Mouse (Mus musculus) midbrain, embryonic 13.5 days (tissue): ENCODE results near the gene Kcnk3. TPM values are rescaled to one million over a fixed set of nuclear protein-coding genes. Genes with fewer than 3 reads are reported as not detected.

Source experiments
- ATAC-seq: fragments of 200-750 bp; cut with Nextera tagmentation; 2 replicates; pipeline ENCODE4 v1.8.0; 2017; ENCODE audit warnings: mild to moderate bottlenecking, moderate TSS enrichment, moderate library complexity
- H3K27ac ChIP-seq: fragments of 300-500 bp; sonication (generic); 2 replicates; pipeline ENCODE4 v1.5.1; 2015; ENCODE audit warnings: inconsistent platforms, mild to moderate bottlenecking, moderate library complexity
- H3K27me3 ChIP-seq: fragments of 300-500 bp; sonication (generic); 2 replicates; pipeline ENCODE4 v1.6.1; 2015; ENCODE audit warnings: mild to moderate bottlenecking, inconsistent platforms
- H3K36me3 ChIP-seq: fragments of 300-500 bp; sonication (generic); 2 replicates; pipeline ENCODE4 v1.6.1; 2015; ENCODE audit warnings: mild to moderate bottlenecking, inconsistent platforms
- H3K4me1 ChIP-seq: fragments of 300-500 bp; sonication (generic); replicated peaks from 2 replicates; pipeline ENCODE4 v1.6.1; 2015; ENCODE audit warnings: inconsistent platforms
- H3K4me2 ChIP-seq: fragments of 300-500 bp; sonication (generic); replicated peaks from 2 replicates; pipeline ENCODE4 v1.6.1; 2015; ENCODE audit warnings: moderate library complexity, mild to moderate bottlenecking, inconsistent platforms
- H3K4me3 ChIP-seq: fragments of 300-500 bp; sonication (generic); replicated peaks from 2 replicates; pipeline ENCODE4 v1.5.1; 2015; ENCODE audit warnings: mild to moderate bottlenecking, inconsistent platforms
- H3K9ac ChIP-seq: fragments of 300-500 bp; sonication (generic); replicated peaks from 2 replicates; pipeline ENCODE4 v1.6.1; 2015; ENCODE audit warnings: mild to moderate bottlenecking, inconsistent platforms
- H3K9me3 ChIP-seq: fragments of 300-500 bp; sonication (generic); 2 replicates; pipeline ENCODE4 v1.6.1; 2016; ENCODE audit warnings: mild to moderate bottlenecking, inconsistent platforms
- WGBS: fragments of 180-500 bp; shearing (Covaris S2); methylation state at CpG from one replicate; pipeline ENCODE4 v1.1.7; 2015; 5-methylcytosine and 5-hydroxymethylcytosine counted together
- polyA plus RNA-seq: library from polyadenylated mRNA; unstranded; fragments of >200 nt; fragmentation: Nextera tagmentation; extraction: Ambion mirVana; gene quantifications from 2 replicates; pipeline ENCODE4 v1.2.1, GENCODE M21; 2015

The Kcnk3 gene
- polyA plus RNA-seq, 1 experiment from 2014 or later, result 1.9 TPM

GRCm38 (mm10) chr5:30650756-30651155 lies 62.8 kb downstream of the Kcnk3 start:
- WGBS, result 90% methylated on average over 3 of the region's 3 CpGs

GRCm38 (mm10) chr5:30651554-30651953 lies 63.6 kb downstream of the Kcnk3 start:
- H3K9ac ChIP-seq, result no peak overlapping the region
- H3K4me1 ChIP-seq, result peaks cover 20% of the 10 kb centered on the region
- H3K27ac ChIP-seq, result no peak overlapping the region
- no peaks in the 10 kb centered on the region for H3K9me3 ChIP-seq
- no peak overlapping the region for H3K4me2 ChIP-seq
- H3K27me3 ChIP-seq, result no peaks in the 10 kb centered on the region
- ATAC-seq, result no peak
- H3K4me3 ChIP-seq, result no peak overlapping the region
- peaks cover 28% of the 10 kb centered on the region for H3K36me3 ChIP-seq
- 94% methylated on average over 3 of the region's 3 CpGs for WGBS

More at GRCm38 (mm10) chr5:30650756-30651155, 62.8 kb downstream of the Kcnk3 start:
- Histone ChIP-seq H3K9ac (no peak overlapping the region), H3K4me1 (peaks cover 20% of the 10 kb centered on the region), H3K27ac (no peak overlapping the region), H3K27me3 (no peaks in the 10 kb centered on the region), H3K4me2 (no peak overlapping the region), H3K4me3 (no peak overlapping the region), H3K36me3 (peaks cover 20% of the 10 kb centered on the region), H3K9me3 (no peaks in the 10 kb centered on the region)
- ATAC-seq, result no peak

DNA sequence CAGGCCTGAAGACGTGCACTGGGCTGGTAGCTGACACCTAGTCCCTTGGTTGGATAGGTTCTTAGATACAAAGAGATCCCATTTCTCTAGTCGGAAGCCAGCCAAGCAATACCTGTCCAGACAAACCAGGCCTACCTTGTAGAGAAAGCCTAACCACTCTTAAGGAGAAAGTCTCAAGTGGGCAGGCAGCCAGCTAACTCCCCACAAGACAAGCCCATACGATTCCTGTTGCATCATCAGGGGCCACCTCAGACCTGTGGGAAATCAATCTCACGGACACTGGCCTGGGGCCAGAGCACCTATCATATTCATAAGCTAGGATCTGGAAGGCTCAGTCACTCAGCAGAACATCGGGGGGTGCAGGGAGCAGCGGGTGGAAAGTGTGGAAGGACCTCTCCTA lies 65.3 kb downstream of the Kcnk3 start:
- no peak overlapping the region for H3K4me3 ChIP-seq
- H3K4me2 ChIP-seq, result no peak overlapping the region
- no peak for ATAC-seq
- peaks cover 11% of the 10 kb centered on the region for H3K4me1 ChIP-seq
- H3K27ac ChIP-seq, result no peak overlapping the region
- H3K27me3 ChIP-seq, result no peaks in the 10 kb centered on the region
- H3K9ac ChIP-seq, result no peak overlapping the region
- 93% methylated on average over 6 of the region's 6 CpGs for WGBS
- H3K9me3 ChIP-seq, result no peaks in the 10 kb centered on the region
- peaks cover 45% of the 10 kb centered on the region for H3K36me3 ChIP-seq

DNA sequence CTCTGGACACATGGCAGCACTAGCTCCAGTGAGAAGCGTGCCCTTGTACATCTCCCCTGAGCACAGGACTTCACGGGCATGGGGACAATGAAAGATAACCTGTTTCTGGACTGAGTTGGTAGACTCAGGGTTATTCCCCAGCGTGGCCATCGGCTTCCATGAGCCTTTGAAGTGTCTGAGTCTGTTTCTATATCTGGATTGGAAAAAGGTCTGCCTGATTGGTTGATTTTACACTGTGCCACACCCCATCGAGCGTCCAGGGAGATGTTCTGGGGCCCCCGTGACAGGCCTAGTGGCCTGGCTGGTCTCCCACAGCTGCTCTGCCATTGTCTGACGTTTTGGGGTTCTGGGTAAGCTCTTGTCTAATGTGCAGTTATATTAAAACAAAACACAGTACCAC lies 67.1 kb downstream of the Kcnk3 start:
- H3K36me3 ChIP-seq, result peaks cover 55% of the 10 kb centered on the region
- no peak for ATAC-seq

DNA sequence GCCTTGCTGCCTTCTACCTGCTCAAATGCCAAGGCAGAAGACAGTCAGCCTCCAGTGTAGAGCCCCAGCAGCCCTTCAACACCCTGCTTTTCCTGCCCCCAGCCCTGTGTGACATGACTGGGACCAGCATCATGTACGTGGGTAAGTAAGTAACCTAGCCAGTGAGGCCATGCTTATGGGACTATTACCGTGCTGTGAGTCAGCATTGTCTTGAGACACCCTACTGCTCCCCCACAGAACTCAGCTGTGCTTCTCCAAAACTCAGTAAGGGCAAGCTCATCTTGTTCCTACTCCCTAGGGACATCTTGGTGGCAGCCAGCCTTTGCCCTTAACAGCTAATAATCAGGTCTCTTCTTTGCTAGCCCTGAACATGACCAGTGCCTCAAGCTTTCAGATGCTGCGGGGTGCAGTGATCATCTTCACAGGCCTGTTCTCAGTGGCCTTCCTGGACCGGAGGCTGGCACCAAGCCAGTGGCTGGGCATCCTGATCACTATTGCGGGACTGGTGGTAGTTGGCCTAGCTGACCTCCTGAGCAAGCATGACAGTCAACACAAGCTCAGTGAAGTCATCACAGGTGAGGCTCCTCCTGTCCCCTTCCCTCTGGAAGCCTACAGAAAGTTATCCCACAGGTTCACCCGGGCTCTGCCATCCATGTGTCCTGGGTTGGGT lies 67.7 kb downstream of the Kcnk3 start:
- H3K36me3 ChIP-seq, result peaks cover 55% of the 10 kb centered on the region
- H3K27ac ChIP-seq, result no peak overlapping the region
- H3K9ac ChIP-seq, result no peak overlapping the region
- H3K4me3 ChIP-seq, result no peak overlapping the region
- no peak overlapping the region for H3K4me2 ChIP-seq
- H3K27me3 ChIP-seq, result no peaks in the 10 kb centered on the region
- no peaks in the 10 kb centered on the region for H3K4me1 ChIP-seq
- H3K9me3 ChIP-seq, result no peaks in the 10 kb centered on the region
- no peak for ATAC-seq
- whole genome bisulfite sequencing, result 90% methylated on average over 6 of the region's 6 CpGs

More for the DNA sequence above, 67.1 kb downstream of the Kcnk3 start:
- Histone ChIP-seq H3K9ac (no peak overlapping the region), H3K4me2 (no peak overlapping the region), H3K4me3 (no peak overlapping the region), H3K4me1 (no peaks in the 10 kb centered on the region), H3K27me3 (no peaks in the 10 kb centered on the region), H3K9me3 (no peaks in the 10 kb centered on the region), H3K27ac (no peak overlapping the region)
- WGBS, result 89% methylated on average over 8 of the region's 8 CpGs

- H3K9ac ChIP-seq, result no peak overlapping the region
- no peaks in the 10 kb centered on the region for H3K4me1 ChIP-seq
- H3K27me3 ChIP-seq, result no peaks in the 10 kb centered on the region
- H3K4me2 ChIP-seq, result no peak overlapping the region
- peaks cover 50% of the 10 kb centered on the region for H3K36me3 ChIP-seq
- WGBS, result 88% methylated on average over 4 of the region's 4 CpGs
- ATAC-seq, result no peak
- no peak overlapping the region for H3K4me3 ChIP-seq
- H3K27ac ChIP-seq, result no peak overlapping the region
- no peaks in the 10 kb centered on the region for H3K9me3 ChIP-seq
Observed at GRCm38 (mm10) chr5:30659042-30659441, 71.1 kb downstream of the Kcnk3 start.

DNA sequence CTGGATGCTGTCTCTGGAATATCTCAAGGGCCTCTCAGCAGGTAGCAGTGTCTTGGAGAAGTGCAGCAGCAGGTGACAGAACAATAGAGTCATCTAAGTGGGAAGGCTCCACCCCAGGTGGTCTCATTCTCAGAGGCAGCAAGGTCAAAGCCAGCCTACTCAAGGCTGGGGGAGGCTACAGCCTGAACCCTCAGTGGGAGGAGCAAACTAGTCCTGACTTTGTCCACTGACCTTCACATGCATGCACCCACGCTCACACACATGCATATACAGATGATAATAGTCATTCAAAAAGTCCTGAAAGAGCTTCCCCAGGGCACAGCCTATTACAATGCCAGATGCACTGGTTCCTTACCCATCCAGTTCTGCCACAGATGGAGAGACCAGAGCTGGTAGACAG lies 72.3 kb downstream of the Kcnk3 start:
- Histone ChIP-seq H3K36me3 (peaks cover 40% of the 10 kb centered on the region), H3K9me3 (no peaks in the 10 kb centered on the region), H3K4me1 (no peaks in the 10 kb centered on the region), H3K27ac (no peak overlapping the region), H3K9ac (no peak overlapping the region), H3K4me3 (no peak overlapping the region), H3K27me3 (no peaks in the 10 kb centered on the region), H3K4me2 (no peak overlapping the region)
- 74% methylated on average over 1 of the region's 1 CpGs for WGBS
- no peak for ATAC-seq

- ATAC-seq, result no peak
- Histone ChIP-seq H3K4me2 (no peak overlapping the region), H3K4me3 (no peak overlapping the region), H3K9me3 (no peaks in the 10 kb centered on the region), H3K27ac (no peak overlapping the region), H3K9ac (no peak overlapping the region), H3K27me3 (no peaks in the 10 kb centered on the region), H3K4me1 (no peaks in the 10 kb centered on the region), H3K36me3 (peaks cover 34% of the 10 kb centered on the region)
- 95% methylated on average over 5 of the region's 5 CpGs for whole genome bisulfite sequencing
Observed at GRCm38 (mm10) chr5:30660813-30661212, 72.8 kb downstream of the Kcnk3 start.

DNA sequence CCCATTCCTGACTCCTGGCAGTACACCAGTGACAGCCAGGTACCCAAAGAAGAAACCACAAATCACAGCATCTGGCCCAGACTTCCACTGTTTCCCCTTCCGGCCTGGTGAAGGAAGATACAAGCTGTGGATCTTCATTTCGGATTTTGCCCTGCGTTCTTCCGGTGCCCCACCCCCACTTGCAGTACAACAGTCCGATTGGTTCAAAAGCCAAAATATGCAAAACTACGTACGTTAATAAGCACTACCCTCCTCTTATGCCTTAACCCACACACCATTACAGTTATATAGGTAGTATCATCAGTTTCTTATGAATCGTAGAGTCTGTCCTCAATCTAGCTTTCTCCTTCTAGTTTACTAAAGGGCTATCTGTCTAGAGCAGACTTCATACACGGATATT lies 77.4 kb downstream of the Kcnk3 start:
- 91% methylated on average over 9 of the region's 9 CpGs for WGBS
- H3K27ac ChIP-seq, result no peak overlapping the region
- H3K9ac ChIP-seq, result no peak overlapping the region
- H3K27me3 ChIP-seq, result no peaks in the 10 kb centered on the region
- H3K4me2 ChIP-seq, result no peak overlapping the region
- peaks cover 3% of the 10 kb centered on the region; the same call in 1 of the 2 replicates for H3K36me3 ChIP-seq
- peaks cover 24% of the 10 kb centered on the region for H3K4me1 ChIP-seq
- ATAC-seq, result no peak
- no peak overlapping the region for H3K4me3 ChIP-seq
- no peaks in the 10 kb centered on the region for H3K9me3 ChIP-seq

- H3K27ac ChIP-seq, result no peak overlapping the region
- 72% methylated on average over 6 of the region's 6 CpGs for WGBS
- no peak for ATAC-seq
Observed at GRCm38 (mm10) chr5:30665968-30666367, 78.0 kb downstream of the Kcnk3 start.

GRCm38 (mm10) chr5:30666391-30667195 lies 78.6 kb downstream of the Kcnk3 start, which contains the start of gene Cenpa:
TSS of gene Cenpa (plus strand) at chr5:30666777.
- H3K9ac ChIP-seq, result peak within 1 kb of the TSS; percentile 83
- H3K4me1 ChIP-seq, result peaks cover 24% of the 10 kb centered on the region
- peak within 1 kb of the TSS; percentile 88 for H3K4me2 ChIP-seq
- ATAC-seq, result peak; percentile 96
- H3K36me3 ChIP-seq, result peaks cover 3% of the 10 kb centered on the region; the same call in 1 of the 2 replicates
- H3K9me3 ChIP-seq, result no peaks in the 10 kb centered on the region
- no peaks in the 10 kb centered on the region for H3K27me3 ChIP-seq
- peak within 1 kb of the TSS; percentile 67 for H3K4me3 ChIP-seq
- WGBS, result under 1% methylated on average over 40 of the region's 40 CpGs
- 0 out of 2 replicates have a peak within 1 kb of the TSS, but pooled peaks have one; percentile 45 for H3K27ac ChIP-seq

More at GRCm38 (mm10) chr5:30665968-30666367, 78.0 kb downstream of the Kcnk3 start:
- Histone ChIP-seq H3K36me3 (peaks cover 3% of the 10 kb centered on the region; the same call in 1 of the 2 replicates), H3K4me1 (peaks cover 24% of the 10 kb centered on the region), H3K9me3 (no peaks in the 10 kb centered on the region), H3K27me3 (no peaks in the 10 kb centered on the region), H3K4me2 (peak overlapping the region; percentile 88), H3K9ac (peak overlapping the region; percentile 63), H3K4me3 (peak overlapping the region; percentile 67)

- Histone ChIP-seq H3K4me3 (peak overlapping the region; percentile 67), H3K9ac (peak overlapping the region; percentile 83), H3K27me3 (no peaks in the 10 kb centered on the region), H3K4me1 (peaks cover 24% of the 10 kb centered on the region), H3K27ac (no peak overlapping the region), H3K36me3 (peaks cover 7% of the 10 kb centered on the region), H3K4me2 (peak overlapping the region; percentile 88), H3K9me3 (no peaks in the 10 kb centered on the region)
- WGBS, result under 1% methylated on average over 13 of the region's 13 CpGs
- ATAC-seq, result no peak
Observed at GRCm38 (mm10) chr5:30667215-30667614, 79.2 kb downstream of the Kcnk3 start.
